Mouse (Mus musculus) MEL (cell line): Measurements from ENCODE around the gene Gm49384. TPM values are rescaled to one million over a fixed set of nuclear protein-coding genes. Genes with fewer than 3 reads are reported as not detected.

Experiments
- DNase-seq: peaks from one replicate; pipeline ENCODE4 v3.0.0; 2011; ENCODE audit warnings: low read depth, low spot score
- H3K27ac ChIP-seq: 2 replicates; pipeline ENCODE4 v1.5.1; 2012; ENCODE audit warnings: low read depth, mild to moderate bottlenecking, control low read depth, low read length, moderate library complexity; ENCODE audit not compliant: control insufficient read depth
- H3K27me3 ChIP-seq, 2 experiments: fragments of 150-350 bp in 1 of 2; sonication (generic) in 1 of 2; 2 replicates each; pipeline ENCODE4 v1.6.1; 2012; ENCODE audit warnings: low read length in 2 of 2, mild to moderate bottlenecking in 2 of 2, improper control_type of control experiment in 1 of 2, moderate library complexity in 1 of 2; ENCODE audit not compliant: insufficient read depth in 2 of 2, control insufficient read depth in 1 of 2
- H3K36me3 ChIP-seq, 2 experiments: 2 replicates each; pipeline ENCODE4 v1.6.1; 2012 to 2014; ENCODE audit warnings: low read length in 2 of 2, improper control_type of control experiment in 1 of 2, inconsistent platforms in 1 of 2, mild to moderate bottlenecking in 1 of 2; ENCODE audit not compliant: insufficient read depth in 2 of 2, control insufficient read depth in 1 of 2
- H3K4me1 ChIP-seq, 2 experiments: fragments of 150-350 bp in 1 of 2; sonication (generic) in 1 of 2; 2 replicates each; pipeline ENCODE4 v1.6.1; 2012; ENCODE audit warnings: low read length in 2 of 2, improper control_type of control experiment in 1 of 2, mild to moderate bottlenecking in 1 of 2; ENCODE audit not compliant: insufficient read depth in 2 of 2, control insufficient read depth in 1 of 2
- H3K4me3 ChIP-seq, 2 experiments: fragments of 150-350 bp in 1 of 2; sonication (generic) in 1 of 2; 2 replicates each; pipeline ENCODE4 v1.5.1; 2012; ENCODE audit warnings: low read depth in 2 of 2, low read length in 2 of 2, mild to moderate bottlenecking in 2 of 2, moderate library complexity in 2 of 2, control low read depth in 1 of 2, improper control_type of control experiment in 1 of 2; ENCODE audit not compliant: control insufficient read depth in 1 of 2, insufficient read depth in 1 of 2
- H3K79me2 ChIP-seq: 2 replicates; pipeline ENCODE4 v1.6.1; 2012; ENCODE audit warnings: mild to moderate bottlenecking, low read length, moderate library complexity; ENCODE audit not compliant: control insufficient read depth, poor library complexity, insufficient read depth
- H3K9ac ChIP-seq: 2 replicates; pipeline ENCODE4 v1.6.1; 2012; ENCODE audit warnings: low read depth, mild to moderate bottlenecking, control low read depth, low read length, moderate library complexity; ENCODE audit not compliant: control insufficient read depth, poor library complexity, severe bottlenecking
- H3K9me3 ChIP-seq: fragments of 150-350 bp; sonication (generic); replicated peaks from 2 replicates; pipeline ENCODE4 v1.6.1; 2012; ENCODE audit warnings: mild to moderate bottlenecking, low read length, improper control_type of control experiment, moderate library complexity; ENCODE audit not compliant: insufficient read depth
- CHD2 ChIP-seq: IDR thresholded peaks from 2 replicates; pipeline ENCODE4 v1.6.1; 2011; ENCODE audit warnings: low read length, improper control_type of control experiment
- CTCF ChIP-seq, 3 experiments: IDR thresholded peaks in 2 of 3; conservative IDR thresholded peaks in 1 of 3; 2 replicates each; pipeline ENCODE4 v1.5.1; 2011 to 2012; ENCODE audit warnings: low read length in 3 of 3, low read depth in 2 of 3, mild to moderate bottlenecking in 2 of 3, improper control_type of control experiment in 1 of 3, inconsistent platforms in 1 of 3, mixed read lengths in 1 of 3, moderate library complexity in 1 of 3; ENCODE audit not compliant: control insufficient read depth in 1 of 3, insufficient read depth in 1 of 3, poor library complexity in 1 of 3, severe bottlenecking in 1 of 3
- E2F4 ChIP-seq: IDR thresholded peaks from 2 replicates; pipeline ENCODE4 v1.6.1; 2011; ENCODE audit warnings: low read depth, low read length, improper control_type of control experiment, borderline replicate concordance
- ELF1 ChIP-seq: IDR thresholded peaks from 2 replicates; pipeline ENCODE4 v1.6.1; 2014; ENCODE audit warnings: low read depth, mild to moderate bottlenecking, inconsistent platforms, low read length, improper control_type of control experiment, moderate library complexity
- ETS1 ChIP-seq: IDR thresholded peaks from 2 replicates; pipeline ENCODE4 v1.6.1; 2012; ENCODE audit warnings: low read depth, mild to moderate bottlenecking, inconsistent platforms, low read length, improper control_type of control experiment, moderate library complexity
- HCFC1 ChIP-seq: IDR thresholded peaks from 2 replicates; pipeline ENCODE4 v1.6.1; 2012; ENCODE audit warnings: low read depth, mild to moderate bottlenecking, inconsistent platforms, low read length, improper control_type of control experiment, moderate library complexity
- JUND ChIP-seq: IDR thresholded peaks from 2 replicates; pipeline ENCODE4 v1.6.1; 2011; ENCODE audit warnings: low read depth, mild to moderate bottlenecking, improper control_type of control experiment, low read length
- MAX ChIP-seq: IDR thresholded peaks from 2 replicates; pipeline ENCODE4 v1.6.1; 2011; ENCODE audit warnings: low read length, improper control_type of control experiment
- MAZ ChIP-seq: IDR thresholded peaks from 2 replicates; pipeline ENCODE4 v1.6.1; 2012; ENCODE audit warnings: low read depth, mild to moderate bottlenecking, inconsistent platforms, low read length, improper control_type of control experiment
- NRF1 ChIP-seq: IDR thresholded peaks from 2 replicates; pipeline ENCODE4 v1.6.1; 2014; ENCODE audit warnings: low read depth, mild to moderate bottlenecking, inconsistent platforms, low read length, improper control_type of control experiment, moderate library complexity; ENCODE audit not compliant: poor library complexity, insufficient read depth, severe bottlenecking
- RAD21 ChIP-seq: IDR thresholded peaks from 2 replicates; pipeline ENCODE4 v1.6.1; 2011; ENCODE audit warnings: mild to moderate bottlenecking, low read depth, low read length, improper control_type of control experiment
- RCOR1 ChIP-seq: IDR thresholded peaks from 2 replicates; pipeline ENCODE4 v1.6.1; 2012; ENCODE audit warnings: low read depth, mild to moderate bottlenecking, inconsistent platforms, low read length, improper control_type of control experiment
- SIN3A ChIP-seq: IDR thresholded peaks from 2 replicates; pipeline ENCODE4 v1.6.1; 2012; ENCODE audit warnings: low read length, improper control_type of control experiment, inconsistent platforms
- SMC3 ChIP-seq: IDR thresholded peaks from 2 replicates; pipeline ENCODE4 v1.6.1; 2011; ENCODE audit warnings: low read depth, low read length, improper control_type of control experiment
- TBP ChIP-seq: IDR thresholded peaks from 2 replicates; pipeline ENCODE4 v1.8.0; 2011; ENCODE audit warnings: low read depth, low read length, improper control_type of control experiment
- TCF12 ChIP-seq: IDR thresholded peaks from 2 replicates; pipeline ENCODE4 v1.6.1; 2014; ENCODE audit warnings: low read depth, mild to moderate bottlenecking, inconsistent platforms, low read length, improper control_type of control experiment, moderate library complexity
- USF1 ChIP-seq: IDR thresholded peaks from 2 replicates; pipeline ENCODE4 v1.6.1; 2014; ENCODE audit warnings: low read depth, mild to moderate bottlenecking, inconsistent platforms, low read length, improper control_type of control experiment, moderate library complexity
- USF2 ChIP-seq, 2 experiments: IDR thresholded peaks; 2 replicates each; pipeline ENCODE4 v1.6.1; 2011 to 2012; ENCODE audit warnings: improper control_type of control experiment in 2 of 2, low read length in 2 of 2, borderline replicate concordance in 1 of 2, inconsistent platforms in 1 of 2, low read depth in 1 of 2, mild to moderate bottlenecking in 1 of 2; ENCODE audit not compliant: insufficient read depth in 1 of 2
- ZC3H11A ChIP-seq: IDR thresholded peaks from 2 replicates; pipeline ENCODE4 v1.6.1; 2012; ENCODE audit warnings: low read depth, mild to moderate bottlenecking, inconsistent platforms, low read length, improper control_type of control experiment
- ZKSCAN1 ChIP-seq: IDR thresholded peaks from 2 replicates; pipeline ENCODE4 v1.6.1; 2012; ENCODE audit warnings: low read depth, mild to moderate bottlenecking, inconsistent platforms, low read length, improper control_type of control experiment, moderate library complexity
- ZMIZ1 ChIP-seq: IDR thresholded peaks from 2 replicates; pipeline ENCODE4 v1.6.1; 2012; ENCODE audit warnings: low read depth, mild to moderate bottlenecking, inconsistent platforms, low read length, improper control_type of control experiment, moderate library complexity
- ZNF384 ChIP-seq: IDR thresholded peaks from 2 replicates; pipeline ENCODE4 v1.6.1; 2012; ENCODE audit warnings: low read depth, mild to moderate bottlenecking, inconsistent platforms, low read length, improper control_type of control experiment
- polyA plus RNA-seq, 2 experiments: library from polyadenylated mRNA; stranded (reverse) in 1 of 2; unstranded in 1 of 2; fragments of >175 nt in 1 of 2; fragments of >200 nt in 1 of 2; gene quantifications; 2 replicates each; pipeline versions ENCODE4 v1.2.1 to v1.2.4; 2012; ENCODE audit warnings: low replicate concordance in 2 of 2, low read depth in 1 of 2; ENCODE audit not compliant: insufficient read length in 2 of 2, insufficient read depth in 1 of 2, missing spikeins in 1 of 2
- total RNA-seq: library from RNA; depleted of rRNA; stranded (reverse); fragments of 300-350 nt; gene quantifications from 2 replicates; pipeline ENCODE4 v1.2.3, GENCODE M21; 2012

The Gm49384 gene
- total and polyA plus RNA-seq, 3 experiments, result 26.2 to 28.5 TPM; not detected in 1

GRCm38 (mm10) chr12:69210056-69210979 is 6.3 kb upstream of the Gm49384 start:
- no peaks in the 10 kb centered on the region; a peak in 2 of 4 replicates for H3K36me3 ChIP-seq

GRCm38 (mm10) chr12:69208520-69208919 is 4.5 kb upstream of the Gm49384 start:
- no peaks in the 10 kb centered on the region; a peak in 1 of 4 replicates for H3K36me3 ChIP-seq
- no peaks in the 10 kb centered on the region for H3K9me3 ChIP-seq
- H3K27ac ChIP-seq, result no peak overlapping the region
- H3K9ac ChIP-seq, result no peak overlapping the region
- DNase-seq, result peak; percentile 54
- no peaks in the 10 kb centered on the region for H3K79me2 ChIP-seq
- no peaks in the 10 kb centered on the region for H3K27me3 ChIP-seq
- TF ChIP-seq SMC3, result peak; percentile 45
- TF ChIP-seq RAD21, result peak; percentile 35
- no peak for TF ChIP-seq ELF1
- TF ChIP-seq CHD2, result no peak
- TF ChIP-seq SIN3A, result no peak
- TF ChIP-seq CTCF (IDR thresholded peaks at IDR 0.05 in 2 of 3, conservative IDR thresholded peaks at IDR 0.05 in 1 of 3; ENCODE audit: control insufficient read depth in 1 of 3, insufficient read depth in 1 of 3, low read depth in 2 of 3, low read length in 3 of 3, poor library complexity in 1 of 3, severe bottlenecking in 1 of 3), result peak; percentile 19 to 59 (median 40); a peak in 5 of 6 replicates
- TF ChIP-seq HCFC1, result no peak
- no peaks in the 10 kb centered on the region for H3K4me1 ChIP-seq
- no peak overlapping the region for H3K4me3 ChIP-seq

More at GRCm38 (mm10) chr12:69210056-69210979, 6.3 kb upstream of the Gm49384 start:
- Histone ChIP-seq H3K79me2 (no peaks in the 10 kb centered on the region), H3K27me3 (no peaks in the 10 kb centered on the region), H3K4me3 (no peak overlapping the region), H3K9ac (no peak overlapping the region), H3K27ac (no peak overlapping the region), H3K9me3 (no peaks in the 10 kb centered on the region), H3K4me1 (no peaks in the 10 kb centered on the region)
- TF ChIP-seq TBP (no peak), ELF1 (no peak), HCFC1 (no peak), E2F4 (no peak), RCOR1 (no peak)
- DNase-seq, result no peak

- Histone ChIP-seq H3K9ac (no peak overlapping the region), H3K4me3 (no peak overlapping the region), H3K36me3 (no peaks in the 10 kb centered on the region; a peak in 1 of 4 replicates), H3K79me2 (no peaks in the 10 kb centered on the region), H3K9me3 (no peaks in the 10 kb centered on the region), H3K27me3 (no peaks in the 10 kb centered on the region), H3K4me1 (no peaks in the 10 kb centered on the region), H3K27ac (no peak overlapping the region)
- DNase-seq, result no peak
- no peak for TF ChIP-seq E2F4
- no peak for TF ChIP-seq RCOR1
- TF ChIP-seq TCF12, result no peak
- TF ChIP-seq ZKSCAN1, result no peak
- TF ChIP-seq MAZ, result no peak
- no peak for TF ChIP-seq ZC3H11A
- TF ChIP-seq CTCF (IDR thresholded peaks at IDR 0.05 in 2 of 3, conservative IDR thresholded peaks at IDR 0.05 in 1 of 3; ENCODE audit: control insufficient read depth in 1 of 3, insufficient read depth in 1 of 3, low read depth in 2 of 3, low read length in 3 of 3, poor library complexity in 1 of 3, severe bottlenecking in 1 of 3), result no peak
- no peak for TF ChIP-seq USF2 (IDR thresholded peaks at IDR 0.05; ENCODE audit: borderline replicate concordance in 1 of 2, insufficient read depth in 1 of 2, low read depth in 1 of 2, low read length in 2 of 2)
- no peak for TF ChIP-seq NRF1
- no peak for TF ChIP-seq USF1
- TF ChIP-seq ELF1, result no peak
- no peak for TF ChIP-seq TBP
- no peak for TF ChIP-seq JUND
- TF ChIP-seq ZMIZ1, result no peak
- TF ChIP-seq ETS1, result no peak
- no peak for TF ChIP-seq MAX
- no peak for TF ChIP-seq ZNF384
Measured at GRCm38 (mm10) chr12:69207926-69208325, 3.9 kb upstream of the Gm49384 start.
